Mouse (Mus musculus): ENCODE results near the gene Suv39h1. TPM values are rescaled to one million over a fixed set of nuclear protein-coding genes. Genes with fewer than 3 reads are reported as not detected.
"Not testable (repeated sequence)": the region's sequence is repeated elsewhere in the genome, so short reads cannot be mapped to it uniquely, and the experiment has no call there.

Gene Suv39h1
- polyA plus RNA-seq, 1 experiment from 2014 or later, result 55.8 TPM

DNA sequence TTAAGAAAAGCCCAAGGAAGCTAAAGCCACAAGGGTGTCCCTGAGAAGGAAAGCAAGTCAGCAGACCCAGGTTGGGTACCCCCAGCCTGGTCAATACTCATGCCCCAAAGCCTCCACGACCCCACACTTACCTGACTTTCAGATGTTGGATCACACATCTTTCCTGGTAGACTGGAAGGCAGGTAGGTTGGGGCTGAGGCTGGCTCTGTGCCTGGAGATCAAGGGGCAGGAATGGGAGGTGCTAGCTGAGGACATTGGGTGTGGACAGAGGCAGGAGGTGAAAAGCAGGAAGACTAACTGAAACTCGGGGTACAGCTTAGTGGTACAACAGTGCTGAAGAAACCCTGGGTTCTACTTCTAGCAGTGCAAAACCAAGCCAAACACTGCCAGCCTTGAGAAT, 56.3 kb downstream of the Suv39h1 start, which contains the start of gene Glod5:
Gene Glod5, minus strand, starts transcription at position 207 of the 400 bp plus-strand sequence.
- H3K4me1 ChIP-seq (ENCODE audit: control insufficient read depth, insufficient read depth, low read length), result no peaks in the 10 kb centered on the region
- WGBS, result 71% methylated on average over 2 of the region's 2 CpGs
- no peak within 1 kb of the TSS for H3K27ac ChIP-seq (ENCODE audit: low read length)
- no peak for ATAC-seq (ENCODE audit: insufficient number of reproducible peaks, insufficient read depth, low FRiP score, low read depth)
- H3K36me3 ChIP-seq (ENCODE audit: control insufficient read depth, insufficient read depth, low read length), result no peaks in the 10 kb centered on the region
- H3K9ac ChIP-seq (replicated peaks; ENCODE audit: low read depth, low read length), result no peak within 1 kb of the TSS
- H3K4me2 ChIP-seq (replicated peaks; ENCODE audit: low read depth, low read length), result no peak within 1 kb of the TSS
- no peak within 1 kb of the TSS for H3K4me3 ChIP-seq (ENCODE audit: low read depth, low read length)
- H3K9me3 ChIP-seq (ENCODE audit: control insufficient read depth, low read depth, low read length), result no peaks in the 10 kb centered on the region
- H3K27me3 ChIP-seq (ENCODE audit: control insufficient read depth, insufficient read depth, low read length), result no peaks in the 10 kb centered on the region

DNA sequence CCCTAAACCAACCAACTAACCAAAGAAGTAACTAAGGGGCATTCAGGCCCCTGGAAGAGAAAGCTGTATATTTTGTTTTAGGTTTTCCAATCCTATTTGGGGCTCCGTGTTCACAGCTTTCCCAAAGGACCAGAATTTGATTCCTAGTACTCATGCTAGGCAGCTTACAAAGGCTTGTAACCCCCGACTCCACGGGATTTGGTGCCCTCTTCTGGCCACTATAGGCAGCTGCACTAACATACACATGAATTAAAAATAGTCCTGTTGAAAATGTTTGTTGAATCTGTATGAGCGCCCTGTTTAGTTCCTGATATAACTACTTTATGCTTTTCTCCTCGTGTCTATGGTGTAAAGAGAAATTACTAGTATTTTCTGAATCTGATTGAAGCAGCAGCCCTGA, 57.4 kb downstream of the Suv39h1 start:
- no peak overlapping the region for H3K9ac ChIP-seq (replicated peaks; ENCODE audit: low read depth, low read length)
- H3K27me3 ChIP-seq (ENCODE audit: control insufficient read depth, insufficient read depth, low read length), result no peaks in the 10 kb centered on the region
- no peaks in the 10 kb centered on the region for H3K36me3 ChIP-seq (ENCODE audit: control insufficient read depth, insufficient read depth, low read length)
- H3K4me1 ChIP-seq (ENCODE audit: control insufficient read depth, insufficient read depth, low read length), result no peaks in the 10 kb centered on the region
- H3K27ac ChIP-seq (ENCODE audit: low read length), result no peak overlapping the region
- no peak overlapping the region for H3K4me2 ChIP-seq (replicated peaks; ENCODE audit: low read depth, low read length)
- H3K9me3 ChIP-seq (ENCODE audit: control insufficient read depth, low read depth, low read length), result no peaks in the 10 kb centered on the region
- ATAC-seq (ENCODE audit: insufficient number of reproducible peaks, insufficient read depth, low FRiP score, low read depth), result no peak
- 12% methylated on average over 5 of the region's 5 CpGs for WGBS
- no peak overlapping the region for H3K4me3 ChIP-seq (ENCODE audit: low read depth, low read length)

DNA sequence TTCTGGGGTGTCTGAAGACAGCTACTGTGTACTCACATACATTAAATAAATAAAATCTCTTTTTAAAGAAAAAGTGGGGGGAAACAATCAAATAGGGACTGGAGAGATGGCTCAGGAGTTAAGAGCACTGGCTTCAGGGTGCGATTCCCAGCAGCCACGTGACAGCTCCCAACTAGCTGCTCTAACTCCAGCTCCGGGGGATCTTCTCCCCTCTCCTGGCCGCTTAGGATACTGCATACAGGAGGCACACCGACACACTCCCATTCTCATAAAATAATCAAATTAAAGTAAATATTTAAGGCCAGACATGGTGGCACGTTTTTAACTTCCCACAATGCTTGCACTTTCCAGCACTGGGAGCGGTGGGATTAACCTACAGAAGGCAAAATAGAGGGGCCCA, 58.9 kb downstream of the Suv39h1 start:
- not testable (repeated sequence) for H3K36me3 ChIP-seq (ENCODE audit: control insufficient read depth, insufficient read depth, low read length); H3K9me3 ChIP-seq (ENCODE audit: control insufficient read depth, low read depth, low read length); H3K4me2 ChIP-seq (replicated peaks; ENCODE audit: low read depth, low read length); H3K27ac ChIP-seq (ENCODE audit: low read length); ATAC-seq (ENCODE audit: insufficient number of reproducible peaks, insufficient read depth, low FRiP score, low read depth); H3K4me1 ChIP-seq (ENCODE audit: control insufficient read depth, insufficient read depth, low read length); H3K9ac ChIP-seq (replicated peaks; ENCODE audit: low read depth, low read length); H3K4me3 ChIP-seq (ENCODE audit: low read depth, low read length); H3K27me3 ChIP-seq (ENCODE audit: control insufficient read depth, insufficient read depth, low read length)
- WGBS, result 20% methylated on average over 7 of the region's 7 CpGs

DNA sequence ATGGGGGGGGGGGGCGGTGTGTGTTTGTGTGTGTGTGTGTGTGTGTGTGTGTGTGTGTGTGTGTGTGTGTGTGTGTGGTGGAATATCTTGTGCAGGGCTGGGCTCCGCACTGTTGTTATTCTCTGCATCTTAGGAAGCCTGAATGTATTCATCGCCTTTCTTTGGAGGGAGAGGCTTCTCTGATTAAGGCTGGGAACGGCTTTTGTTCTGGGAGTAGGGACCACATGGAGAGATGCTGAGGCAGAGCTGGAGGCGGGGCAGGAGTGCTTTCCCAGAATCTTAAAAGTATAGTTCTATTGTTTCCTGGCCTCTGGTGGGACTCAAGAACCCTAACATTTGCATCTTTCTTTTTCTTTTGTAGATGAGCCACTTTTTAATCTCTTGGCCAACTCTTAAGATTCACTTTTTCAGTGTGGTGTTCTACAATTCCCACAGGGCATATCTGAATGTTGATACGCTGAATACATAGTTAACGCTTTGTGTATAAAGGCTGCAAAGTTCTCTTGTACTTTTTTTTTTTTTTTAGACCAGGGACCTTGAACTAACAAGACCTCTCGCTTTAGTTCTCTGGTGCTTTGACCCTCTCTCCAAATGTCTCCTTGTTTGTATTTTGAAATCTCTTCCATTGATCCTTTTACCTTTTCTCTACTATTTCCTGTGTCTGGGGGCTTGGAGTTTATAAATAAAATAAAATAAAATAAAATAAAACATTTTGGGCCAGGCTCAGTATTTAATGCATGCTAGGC, 60.8 kb downstream of the Suv39h1 start:
- no peak for ATAC-seq (ENCODE audit: insufficient number of reproducible peaks, insufficient read depth, low FRiP score, low read depth)
- Histone ChIP-seq H3K27me3 (ENCODE audit: control insufficient read depth, insufficient read depth, low read length) (no peaks in the 10 kb centered on the region), H3K27ac (ENCODE audit: low read length) (no peak overlapping the region), H3K36me3 (ENCODE audit: control insufficient read depth, insufficient read depth, low read length) (no peaks in the 10 kb centered on the region), H3K9ac (replicated peaks; ENCODE audit: low read depth, low read length) (no peak overlapping the region), H3K4me2 (replicated peaks; ENCODE audit: low read depth, low read length) (no peak overlapping the region), H3K4me3 (ENCODE audit: low read depth, low read length) (no peak overlapping the region), H3K9me3 (ENCODE audit: control insufficient read depth, low read depth, low read length) (no peaks in the 10 kb centered on the region), H3K4me1 (ENCODE audit: control insufficient read depth, insufficient read depth, low read length) (no peaks in the 10 kb centered on the region)
- 44% methylated on average over 8 of the region's 8 CpGs for WGBS

DNA sequence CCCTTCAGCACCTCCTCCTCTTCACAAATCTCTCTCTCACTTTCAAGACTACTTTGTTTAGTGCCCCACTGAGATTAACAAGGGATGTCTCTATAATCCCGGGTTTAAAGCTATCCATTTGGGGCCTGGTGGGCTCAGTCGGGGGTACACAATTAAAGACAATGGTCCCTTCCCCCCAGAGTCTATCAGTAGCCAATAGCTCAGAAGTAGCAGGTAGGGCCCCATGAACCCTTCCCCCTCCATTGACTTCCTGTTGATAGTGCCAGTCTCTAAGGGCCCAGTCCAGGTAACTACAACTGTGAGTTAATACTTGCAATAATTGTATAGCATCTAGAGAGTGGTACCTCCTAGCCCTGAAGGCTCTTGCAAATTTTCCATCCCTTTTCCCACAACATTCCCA, 61.4 kb downstream of the Suv39h1 start:
- Histone ChIP-seq H3K9me3 (ENCODE audit: control insufficient read depth, low read depth, low read length) (no peaks in the 10 kb centered on the region), H3K4me1 (ENCODE audit: control insufficient read depth, insufficient read depth, low read length) (no peaks in the 10 kb centered on the region), H3K9ac (replicated peaks; ENCODE audit: low read depth, low read length) (no peak overlapping the region), H3K27me3 (ENCODE audit: control insufficient read depth, insufficient read depth, low read length) (no peaks in the 10 kb centered on the region), H3K27ac (ENCODE audit: low read length) (no peak overlapping the region), H3K4me2 (replicated peaks; ENCODE audit: low read depth, low read length) (no peak overlapping the region), H3K36me3 (ENCODE audit: control insufficient read depth, insufficient read depth, low read length) (no peaks in the 10 kb centered on the region), H3K4me3 (ENCODE audit: low read depth, low read length) (no peak overlapping the region)
- ATAC-seq (ENCODE audit: insufficient number of reproducible peaks, insufficient read depth, low FRiP score, low read depth), result no peak
- 19% methylated on average over 2 of the region's 2 CpGs for WGBS

Other genes starting within 250 kb of the Suv39h1 start
- 28.5 and 33.6 TPM in 2 replicates for gene Otud5, start 233.4 kb downstream of the Suv39h1 start, polyA plus RNA-seq (2014; fragmentation: Nextera tagmentation; extraction: Ambion mirVana)
- gene Pim2, start 196.5 kb downstream of the Suv39h1 start, polyA plus RNA-seq (2014; fragmentation: Nextera tagmentation; extraction: Ambion mirVana), result 8.0 and 10.8 TPM in 2 replicates
- 16.8 and 17.4 TPM in 2 replicates for gene Slc35a2, start 190.7 kb downstream of the Suv39h1 start, polyA plus RNA-seq (2014; fragmentation: Nextera tagmentation; extraction: Ambion mirVana)
- gene Pqbp1, start 175.5 kb downstream of the Suv39h1 start, polyA plus RNA-seq (2014; fragmentation: Nextera tagmentation; extraction: Ambion mirVana), result 102 and 104 TPM in 2 replicates
- gene Timm17b, start 175.4 kb downstream of the Suv39h1 start, polyA plus RNA-seq (2014; fragmentation: Nextera tagmentation; extraction: Ambion mirVana), result 159 and 172 TPM in 2 replicates
- not detected in 2 replicates for gene Gm10491, start 166.9 kb downstream of the Suv39h1 start, polyA plus RNA-seq (2014; fragmentation: Nextera tagmentation; extraction: Ambion mirVana)
- not detected in 2 replicates for gene Gm10490, start 165.2 kb downstream of the Suv39h1 start, polyA plus RNA-seq (2014; fragmentation: Nextera tagmentation; extraction: Ambion mirVana)
- gene Pcsk1n, start 154.9 kb downstream of the Suv39h1 start, polyA plus RNA-seq (2014; fragmentation: Nextera tagmentation; extraction: Ambion mirVana), result 9.0 and 9.5 TPM in 2 replicates
- not detected in 2 replicates for gene Eras, start 146.2 kb downstream of the Suv39h1 start, polyA plus RNA-seq (2014; fragmentation: Nextera tagmentation; extraction: Ambion mirVana)
- gene Hdac6, start 126.9 kb downstream of the Suv39h1 start, polyA plus RNA-seq (2014; fragmentation: Nextera tagmentation; extraction: Ambion mirVana), result 26.2 and 27.8 TPM in 2 replicates
- gene Gata1, start 96.7 kb downstream of the Suv39h1 start, polyA plus RNA-seq (2014; fragmentation: Nextera tagmentation; extraction: Ambion mirVana), result 0.73 and 0.90 TPM in 2 replicates
- gene Glod5, start 56.3 kb downstream of the Suv39h1 start, polyA plus RNA-seq (2014; fragmentation: Nextera tagmentation; extraction: Ambion mirVana), result not detected in 2 replicates
- 0.30 and 0.62 TPM in 2 replicates for gene Was, start 15.7 kb upstream of the Suv39h1 start, polyA plus RNA-seq (2014; fragmentation: Nextera tagmentation; extraction: Ambion mirVana)
- 27.9 and 28.0 TPM in 2 replicates for gene Wdr13, start 58.1 kb upstream of the Suv39h1 start, polyA plus RNA-seq (2014; fragmentation: Nextera tagmentation; extraction: Ambion mirVana)
- 494 and 570 TPM in 2 replicates for gene Rbm3, start 71.1 kb upstream of the Suv39h1 start, polyA plus RNA-seq (2014; fragmentation: Nextera tagmentation; extraction: Ambion mirVana)
- gene Tbc1d25, start 101.4 kb upstream of the Suv39h1 start, polyA plus RNA-seq (2014; fragmentation: Nextera tagmentation; extraction: Ambion mirVana), result 12.6 and 14.6 TPM in 2 replicates
- gene Ebp, start 118.8 kb upstream of the Suv39h1 start, polyA plus RNA-seq (2014; fragmentation: Nextera tagmentation; extraction: Ambion mirVana), result 38.5 and 41.1 TPM in 2 replicates
- gene Porcn, start 131.8 kb upstream of the Suv39h1 start, polyA plus RNA-seq (2014; fragmentation: Nextera tagmentation; extraction: Ambion mirVana), result 14.7 and 16.9 TPM in 2 replicates
- 41.5 and 47.9 TPM in 2 replicates for gene Ftsj1, start 177.6 kb upstream of the Suv39h1 start, polyA plus RNA-seq (2014; fragmentation: Nextera tagmentation; extraction: Ambion mirVana)
- 13.0 and 13.8 TPM in 2 replicates for gene Slc38a5, start 196.4 kb upstream of the Suv39h1 start, polyA plus RNA-seq (2014; fragmentation: Nextera tagmentation; extraction: Ambion mirVana)